Mouse (Mus musculus) myocyte (in vitro differentiated cells): ENCODE results near the gene Stard13.

ENCODE experiments used
- E2F4 ChIP-seq: IDR thresholded peaks from one replicate; pipeline ENCODE4 v1.6.1; 2011; ENCODE audit warnings: mild to moderate bottlenecking, control low read depth, moderate library complexity; ENCODE audit not compliant: insufficient read depth
- MAX ChIP-seq: IDR thresholded peaks from one replicate; pipeline ENCODE4 v1.6.1; 2011; ENCODE audit warnings: low read depth, mild to moderate bottlenecking, control low read depth
- POLR2A ChIP-seq: IDR thresholded peaks from one replicate; pipeline ENCODE4 v1.6.1; 2011; ENCODE audit warnings: low read depth, mild to moderate bottlenecking, control low read depth, moderate library complexity; ENCODE audit not compliant: insufficient read length
- POLR2AphosphoS2 ChIP-seq: IDR thresholded peaks from one replicate; pipeline ENCODE4 v1.6.1; 2011; ENCODE audit warnings: low read depth, control low read depth; ENCODE audit not compliant: insufficient read length
- REST ChIP-seq: IDR thresholded peaks from one replicate; pipeline ENCODE4 v1.6.1; 2011; ENCODE audit warnings: mild to moderate bottlenecking, control low read depth, moderate library complexity; ENCODE audit not compliant: insufficient read depth, insufficient read length

- TF ChIP-seq POLR2A (no peak), POLR2AphosphoS2 (no peak), MAX (no peak), E2F4 (no peak), REST (no peak)
These were observed 204.7 kb downstream of the Stard13 start for GRCm38 (mm10) chr5:151028906-151029305.
